Mouse (Mus musculus) bone marrow macrophage, adult 2 months (primary cell): ENCODE measurements around the gene Maats1.

Source experiments
- CTCF ChIP-seq: IDR thresholded peaks from 2 replicates; pipeline ENCODE4 v1.5.1; 2012; ENCODE audit warnings: low read depth, mild to moderate bottlenecking, low read length, moderate library complexity
- POLR2A ChIP-seq: IDR thresholded peaks from 2 replicates; pipeline ENCODE4 v1.6.1; 2012; ENCODE audit warnings: mild to moderate bottlenecking, low read depth, low read length, borderline replicate concordance

- TF ChIP-seq CTCF (no peak), POLR2A (no peak)
These were observed 24.3 kb upstream of the Maats1 start for GRCm38 (mm10) chr16:38366231-38366630.
